Mouse (Mus musculus) cerebellum, adult 2 months (tissue): ENCODE measurements around the gene Ski. TPM values are rescaled to one million over a fixed set of nuclear protein-coding genes. Genes with fewer than 3 reads are reported as not detected.

Experiments
- DNase-seq, 2 experiments: peaks; one replicate each; pipeline ENCODE4 v3.0.0; 2021
- H3K27ac ChIP-seq: fragments of 200-500 bp; 2 replicates; pipeline ENCODE4 v1.5.1; 2012; ENCODE audit warnings: low read length, control low read depth, inconsistent platforms; ENCODE audit not compliant: insufficient read depth
- H3K27me3 ChIP-seq: fragments of 200-500 bp; 2 replicates; pipeline ENCODE4 v1.6.1; 2012; ENCODE audit warnings: inconsistent platforms, mild to moderate bottlenecking, low read length, moderate library complexity; ENCODE audit not compliant: control insufficient read depth, insufficient read depth
- H3K4me1 ChIP-seq: fragments of 200-500 bp; 2 replicates; pipeline ENCODE4 v1.6.1; 2011; ENCODE audit warnings: low read length; ENCODE audit not compliant: control insufficient read depth, insufficient read depth
- H3K4me3 ChIP-seq: fragments of 200-500 bp; replicated peaks from 2 replicates; pipeline ENCODE3; 2011; ENCODE audit warnings: mild to moderate bottlenecking, low read depth, low read length, control low read depth; ENCODE audit not compliant: insufficient read depth
- CTCF ChIP-seq: fragments of 200-500 bp; IDR thresholded peaks from 2 replicates; pipeline ENCODE4 v1.5.1; 2011; ENCODE audit warnings: low read depth, mild to moderate bottlenecking, control low read depth, low read length, moderate library complexity, borderline replicate concordance; ENCODE audit not compliant: insufficient read depth
- POLR2A ChIP-seq: fragments of 200-500 bp; IDR thresholded peaks from 2 replicates; pipeline ENCODE4 v1.6.1; 2011; ENCODE audit warnings: low read length, control low read depth, borderline replicate concordance; ENCODE audit not compliant: insufficient read depth
- WGBS: fragments of 180-500 bp; shearing (Covaris S2); methylation state at CpG from one replicate; pipeline ENCODE4 v1.1.7; 2018; 5-methylcytosine and 5-hydroxymethylcytosine counted together
- polyA plus RNA-seq: library from polyadenylated mRNA; depleted of rRNA; stranded (reverse); fragments of >200 nt; gene quantifications from 2 replicates; pipeline ENCODE4 v1.2.3, GENCODE M21; 2012

The Ski gene
- polyA plus RNA-seq, 1 experiment = 87.2 TPM

DNA sequence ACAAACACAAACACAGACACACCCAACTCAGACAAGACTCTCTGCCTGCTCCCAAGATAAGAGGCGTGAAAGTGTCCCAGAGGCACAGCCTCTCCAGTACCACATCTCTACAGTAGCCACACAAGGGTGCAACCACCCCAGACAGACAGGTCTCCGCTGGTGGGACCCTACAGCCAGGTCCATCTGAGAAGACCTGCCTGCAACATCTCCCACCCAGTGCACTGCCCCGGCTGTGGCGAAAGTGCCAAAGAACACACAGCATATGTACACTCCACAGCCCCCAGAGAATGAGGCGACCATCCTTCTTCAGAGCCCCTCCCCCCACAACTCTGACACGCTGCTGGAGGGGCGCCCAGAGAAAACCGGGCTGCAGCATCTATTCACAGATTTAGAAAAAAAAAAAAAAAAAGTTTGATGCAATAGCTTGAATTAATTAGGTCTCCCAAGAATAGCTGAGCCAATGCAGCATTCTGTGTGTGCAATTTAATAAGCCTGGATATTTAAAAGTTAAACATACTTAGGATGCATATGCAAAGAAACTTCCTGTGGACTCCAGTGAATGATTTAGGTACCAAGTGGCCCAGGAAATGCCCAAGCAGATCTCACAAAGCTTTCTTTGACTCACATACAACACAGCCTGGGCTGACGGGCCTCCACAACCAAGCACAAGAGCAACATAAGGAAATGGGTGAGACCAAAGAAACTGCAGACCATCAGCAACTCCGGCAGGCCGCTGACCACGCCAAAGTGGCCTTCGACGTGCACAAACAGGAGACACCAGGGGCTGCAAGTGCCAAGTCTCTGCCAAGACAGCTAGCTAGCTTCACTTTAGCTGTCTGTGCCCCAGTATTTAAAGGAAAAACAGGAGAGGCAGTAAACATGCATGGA lies 1.9 kb downstream of the Ski start:
- Histone ChIP-seq H3K27me3 (no peaks in the 10 kb centered on the region), H3K4me1 (peaks cover 19% of the 10 kb centered on the region), H3K4me3 (peak overlapping the region; percentile 97), H3K27ac (peak overlapping the region; percentile 47)
- 3% methylated on average over 14 of the region's 14 CpGs for WGBS
- TF ChIP-seq POLR2A (no peak), CTCF (no peak)
- peak in 1 of 2 experiments; percentile 52 for DNase-seq

DNA sequence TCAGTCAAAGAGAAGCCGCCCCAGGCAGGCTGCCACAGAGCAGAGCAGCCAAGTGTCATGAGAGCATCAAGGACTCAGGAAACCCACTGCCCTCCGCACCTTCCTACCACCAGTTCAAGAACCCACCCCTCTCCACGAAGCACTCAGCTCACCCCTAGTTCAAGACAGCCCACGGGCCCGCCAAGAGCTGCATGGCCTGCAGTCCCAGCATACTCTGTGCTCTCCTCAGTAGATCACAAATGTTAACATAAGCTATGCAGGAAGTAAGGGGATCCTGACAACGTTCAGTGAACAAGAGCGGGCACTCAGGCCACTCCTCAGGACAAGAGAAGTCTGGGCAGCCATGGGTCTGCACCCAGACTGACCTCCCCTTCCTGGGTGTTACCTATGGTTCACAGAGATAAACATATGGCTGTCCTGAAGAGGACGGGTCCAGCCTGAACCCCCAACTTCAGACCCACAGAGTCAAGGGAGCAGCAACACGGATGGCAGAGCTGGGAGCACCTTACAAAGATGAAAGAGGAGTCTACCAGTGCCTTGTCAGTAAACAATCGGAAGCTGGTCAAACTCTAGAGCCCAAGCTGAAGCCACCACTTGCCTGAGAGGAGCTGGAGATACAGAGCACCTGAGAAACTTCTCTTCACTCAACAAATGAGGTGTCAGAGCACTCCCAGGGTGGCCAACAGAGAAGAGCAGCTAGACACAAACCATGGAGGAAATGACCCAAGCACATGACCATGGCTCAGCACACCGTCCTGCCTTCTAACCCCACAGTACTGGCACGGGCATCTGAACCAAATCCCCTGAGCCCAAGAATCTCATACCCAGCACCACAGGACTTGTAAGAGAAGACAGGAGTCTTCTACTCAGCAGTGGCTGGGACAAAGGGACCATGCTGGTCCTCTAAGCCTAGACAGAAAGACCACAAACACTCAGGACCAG lies 2.9 kb downstream of the Ski start:
- 4% methylated on average over 12 of the region's 12 CpGs for WGBS
- Histone ChIP-seq H3K27me3 (no peaks in the 10 kb centered on the region), H3K4me3 (peak overlapping the region; percentile 97), H3K27ac (0 out of 2 replicates have a peak overlapping the region, but pooled peaks have one; percentile 32), H3K4me1 (peaks cover 26% of the 10 kb centered on the region)
- TF ChIP-seq CTCF (no peak), POLR2A (no peak)
- no peak for DNase-seq

DNA sequence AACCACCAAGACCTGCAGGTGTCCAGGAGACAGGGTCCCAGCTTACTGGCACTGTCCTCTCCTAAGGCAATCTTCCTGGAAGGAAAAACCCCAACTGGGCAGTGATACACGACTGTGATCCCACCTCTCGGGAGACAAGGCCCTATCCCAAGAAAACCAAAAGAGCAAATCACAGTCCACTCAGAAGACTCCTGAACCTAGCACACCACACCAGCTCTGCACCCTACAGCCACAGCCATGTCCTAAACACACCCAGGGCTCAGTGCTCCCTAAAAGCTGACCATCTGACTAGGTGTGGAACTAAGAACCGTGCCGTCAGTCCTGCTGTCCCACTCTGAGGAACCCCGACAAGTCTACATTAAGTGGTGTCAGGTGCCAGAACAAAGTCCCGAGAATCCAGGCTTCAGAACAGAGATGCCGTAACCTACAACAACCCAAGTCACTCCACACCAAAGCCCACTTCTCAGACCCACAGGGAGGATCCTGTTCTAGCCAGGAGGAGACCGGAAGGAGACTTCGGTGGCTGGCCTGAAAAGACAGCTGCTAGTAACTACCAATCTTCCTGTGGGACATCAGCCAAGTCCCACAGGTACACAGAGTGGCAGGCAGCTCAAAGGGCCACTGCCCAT lies 4.2 kb downstream of the Ski start:
- TF ChIP-seq POLR2A (no peak), CTCF (no peak)
- DNase-seq = peak in 1 of 2 experiments; percentile 43
- Histone ChIP-seq H3K4me3 (peak overlapping the region; percentile 97), H3K27ac (peak overlapping the region; percentile 18; the same call in 1 of the 2 replicates), H3K4me1 (peaks cover 35% of the 10 kb centered on the region), H3K27me3 (no peaks in the 10 kb centered on the region)
- WGBS = 5% methylated on average over 9 of the region's 9 CpGs

DNA sequence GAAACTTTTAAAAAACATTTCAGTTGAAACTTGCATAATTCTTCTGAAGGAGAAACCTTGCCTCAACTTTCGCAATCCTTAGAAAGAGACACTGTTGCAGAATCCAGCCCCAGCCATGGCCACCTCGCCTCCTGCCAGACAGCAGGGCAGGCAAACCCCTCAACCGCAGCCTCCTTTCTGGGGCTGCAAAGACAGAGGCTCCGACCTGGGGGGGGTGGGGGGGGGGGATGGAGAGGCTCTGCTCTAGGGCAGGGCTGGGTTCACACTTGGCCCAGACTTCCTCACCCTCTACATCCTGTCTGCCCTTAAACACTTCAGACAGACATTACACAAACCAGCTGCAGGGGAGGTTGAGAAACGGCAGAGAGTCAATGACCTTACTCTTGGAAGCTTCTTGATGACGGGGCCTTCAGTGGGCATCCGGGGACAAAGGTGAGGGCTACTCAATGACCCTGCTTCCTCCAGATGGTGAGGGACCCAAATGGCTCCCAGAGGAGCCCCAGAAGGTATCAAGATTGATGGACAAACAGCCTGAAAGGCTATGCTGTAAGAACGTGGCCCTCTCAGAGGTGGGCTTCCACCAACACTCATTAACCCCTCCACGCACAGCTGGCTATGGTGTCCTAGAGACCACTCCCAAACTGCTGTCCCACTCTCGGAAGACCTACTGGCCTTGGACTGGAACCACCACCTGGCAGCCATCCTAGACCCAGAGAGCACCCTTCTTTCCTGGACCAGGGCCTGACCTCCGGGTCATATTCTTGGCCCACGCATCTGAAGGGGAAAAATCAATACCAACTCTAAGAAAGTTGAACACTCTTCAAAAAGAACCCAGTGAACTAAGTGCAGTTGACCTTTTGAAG lies 4.9 kb downstream of the Ski start:
- TF ChIP-seq POLR2A (no peak), CTCF (no peak)
- Histone ChIP-seq H3K27ac (no peak overlapping the region), H3K27me3 (no peaks in the 10 kb centered on the region), H3K4me1 (peaks cover 42% of the 10 kb centered on the region), H3K4me3 (peak overlapping the region; percentile 97)
- peak in 1 of 2 experiments; percentile 48 for DNase-seq
- 12% methylated on average over 12 of the region's 12 CpGs for WGBS

DNA sequence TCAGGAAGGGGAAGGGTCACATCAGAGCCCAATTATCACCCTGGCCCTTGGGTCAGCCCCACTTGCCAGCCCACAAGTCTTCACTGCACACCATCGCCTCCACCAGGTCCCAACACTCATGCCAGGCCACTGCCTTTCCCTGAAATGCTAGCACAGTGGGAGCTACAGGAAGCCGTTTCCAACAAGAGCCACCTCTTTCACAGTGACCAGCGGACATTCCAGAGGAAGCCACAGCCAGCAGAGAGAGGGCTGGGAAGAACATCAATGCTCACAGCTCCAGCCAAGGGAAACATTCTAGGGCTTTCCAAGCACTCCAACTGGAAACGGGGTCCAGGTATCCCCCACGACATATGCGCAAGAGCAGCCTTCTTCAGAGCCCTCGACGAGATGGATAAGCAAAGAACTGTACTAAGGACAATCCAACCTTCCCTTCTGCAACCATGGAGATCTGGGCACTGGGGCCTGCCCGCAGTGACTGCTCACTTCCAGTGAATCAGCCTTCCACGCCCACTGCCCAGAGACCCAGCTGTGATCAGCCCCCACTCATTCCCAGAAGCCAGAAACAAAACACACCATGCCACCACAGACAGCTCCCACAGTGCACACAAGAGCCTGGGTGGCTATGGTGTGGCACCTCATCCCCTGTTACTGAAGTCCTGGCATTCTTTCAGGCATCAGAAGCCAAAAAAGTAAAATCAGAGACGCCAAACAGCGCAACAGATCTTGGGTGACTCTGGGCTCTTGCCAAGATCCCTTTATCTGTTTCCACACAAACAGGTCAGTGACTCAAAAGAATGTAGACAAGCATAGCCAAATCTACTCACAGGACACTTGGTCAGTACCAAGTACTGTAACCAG lies 6.4 kb downstream of the Ski start:
- Histone ChIP-seq H3K27ac (no peak overlapping the region), H3K27me3 (no peaks in the 10 kb centered on the region), H3K4me1 (peaks cover 56% of the 10 kb centered on the region), H3K4me3 (peak overlapping the region; percentile 97)
- 7% methylated on average over 12 of the region's 12 CpGs for WGBS
- peak in 1 of 2 experiments; percentile 46 for DNase-seq
- no peak for TF ChIP-seq POLR2A
- TF ChIP-seq CTCF = peak; percentile 18; the same call in 1 of the 2 replicates

DNA sequence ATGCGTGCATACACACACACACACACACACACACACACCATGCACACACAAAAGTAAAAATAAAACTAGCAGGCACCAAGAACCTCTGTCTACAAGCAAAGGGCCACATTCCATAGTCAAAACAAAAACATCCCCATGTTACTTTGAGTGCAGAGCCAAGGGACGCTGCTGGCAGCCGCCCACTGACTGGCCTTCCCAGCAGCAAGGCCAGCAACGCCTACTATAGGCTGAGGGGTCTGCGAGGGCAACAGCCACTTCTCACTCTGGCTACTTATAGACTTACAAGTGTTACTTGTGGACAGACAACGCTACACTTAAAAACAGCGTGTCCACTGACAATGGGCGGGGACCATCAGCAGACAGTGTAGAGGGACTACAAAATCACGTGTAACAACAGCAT lies 7.2 kb downstream of the Ski start:
- Histone ChIP-seq H3K27me3 (no peaks in the 10 kb centered on the region), H3K4me3 (peak overlapping the region; percentile 60), H3K27ac (0 out of 2 replicates have a peak overlapping the region, but pooled peaks have one; percentile 26), H3K4me1 (peaks cover 64% of the 10 kb centered on the region)
- WGBS = 10% methylated on average over 9 of the region's 9 CpGs
- TF ChIP-seq POLR2A = no peak
- no peak for TF ChIP-seq CTCF
- no peak for DNase-seq
